Mouse (Mus musculus) intestine, embryonic 14.5 days (tissue): ENCODE data around the gene Smpd2. TPM values are rescaled to one million over a fixed set of nuclear protein-coding genes. Genes with fewer than 3 reads are reported as not detected.
A peak's percentile ranks its signal among the peaks of the same experiment; 100 is the strongest.

Experiments used
- ATAC-seq: fragments of 200-750 bp; cut with Nextera tagmentation; replicated peaks from 2 replicates; pipeline ENCODE4 v1.8.0; 2017; ENCODE audit warnings: low read depth, moderate number of reproducible peaks, moderate TSS enrichment, moderate library complexity; ENCODE audit not compliant: low FRiP score, low TSS enrichment
- DNase-seq: peaks from one replicate; pipeline ENCODE4 v3.0.0-alpha.2; 2018; ENCODE audit warnings: low spot score
- H3K27ac ChIP-seq: fragments of 300-500 bp; sonication (generic); 2 replicates; pipeline ENCODE4 v1.5.1; 2014; ENCODE audit warnings: low read depth, mild to moderate bottlenecking, control low read depth
- H3K27me3 ChIP-seq: fragments of 300-500 bp; sonication (generic); replicated peaks from 2 replicates; pipeline ENCODE4 v1.6.1; 2014; ENCODE audit warnings: low read length, control low read depth; ENCODE audit not compliant: control insufficient read depth, insufficient read depth
- H3K36me3 ChIP-seq: fragments of 300-500 bp; sonication (generic); 2 replicates; pipeline ENCODE4 v1.6.1; 2014; ENCODE audit warnings: low read length, control low read depth; ENCODE audit not compliant: control insufficient read depth, insufficient read depth
- H3K4me1 ChIP-seq: fragments of 300-500 bp; sonication (generic); replicated peaks from 2 replicates; pipeline ENCODE4 v1.6.1; 2014; ENCODE audit warnings: low read length, control low read depth, mixed read lengths; ENCODE audit not compliant: control insufficient read depth, insufficient read depth
- H3K4me2 ChIP-seq: fragments of 300-500 bp; sonication (generic); 2 replicates; pipeline ENCODE4 v1.6.1; 2014; ENCODE audit warnings: low read length
- H3K4me3 ChIP-seq: fragments of 300-500 bp; sonication (generic); 2 replicates; pipeline ENCODE4 v1.5.1; 2014; ENCODE audit warnings: low read depth, low read length, control low read depth, mixed read lengths
- H3K9ac ChIP-seq: fragments of 300-500 bp; sonication (generic); 2 replicates; pipeline ENCODE4 v1.6.1; 2014; ENCODE audit warnings: mild to moderate bottlenecking, low read length
- H3K9me3 ChIP-seq: fragments of 300-500 bp; sonication (generic); 2 replicates; pipeline ENCODE4 v1.6.1; 2016; ENCODE audit warnings: low read length, control low read depth; ENCODE audit not compliant: control insufficient read depth
- WGBS: fragments of 180-500 bp; shearing (Covaris S2); extraction: QIAGEN DNeasy Blood & Tissue Kit; methylation state at CpG from one replicate; pipeline ENCODE4 v1.1.7; 2014; 5-methylcytosine and 5-hydroxymethylcytosine counted together
- polyA plus RNA-seq: library from polyadenylated mRNA; unstranded; fragments of >200 nt; fragmentation: Nextera tagmentation; extraction: Ambion mirVana; gene quantifications from 2 replicates; pipeline ENCODE4 v1.2.1, GENCODE M21; 2014

The Smpd2 gene
- 55.5 and 60.8 TPM in 2 replicates for polyA plus RNA-seq

DNA sequence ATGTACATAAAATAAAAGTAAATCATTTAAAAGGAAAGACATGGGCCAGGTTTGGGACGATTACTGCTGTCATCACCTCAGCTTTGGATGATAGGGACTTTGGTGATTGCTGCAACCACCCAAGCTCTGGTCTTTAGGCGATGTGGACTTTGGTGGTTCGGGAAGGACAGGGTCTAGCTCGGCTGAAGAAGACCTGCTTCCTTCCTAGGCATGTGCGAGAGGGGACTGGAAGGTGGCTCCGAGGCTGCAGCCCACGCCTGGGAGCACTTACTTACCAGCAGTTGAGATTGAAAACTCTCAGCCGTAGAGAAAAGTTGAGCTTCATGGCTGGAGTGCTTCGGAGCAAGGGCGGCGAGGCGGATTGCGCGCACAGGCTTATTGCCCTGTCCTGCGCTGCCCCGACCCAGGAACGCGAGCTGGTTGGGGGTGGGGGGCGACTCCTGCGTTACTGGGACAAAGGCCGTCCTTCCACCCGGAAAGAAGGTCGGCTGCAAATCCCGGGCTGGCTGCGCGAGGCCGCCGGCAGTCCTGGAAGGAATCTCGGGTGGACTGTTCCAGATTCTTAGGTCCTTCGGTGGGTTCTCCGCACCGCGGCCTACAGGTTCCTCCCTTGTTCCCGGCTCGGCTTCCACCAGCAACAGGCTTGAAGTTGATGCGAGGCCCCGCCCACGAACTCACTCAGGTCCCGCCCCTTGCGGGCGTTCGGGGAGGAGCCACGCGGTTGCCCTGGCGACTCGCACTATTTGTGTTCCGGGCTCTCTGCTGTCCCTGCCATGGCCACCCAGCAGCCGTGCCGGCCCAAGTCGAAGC, at the start of gene Smpd2, which contains the start of gene Ppil6:
TSS of gene Smpd2 (minus strand) at position 662 of the 810 bp plus-strand sequence.
TSS of gene Ppil6 (plus strand) at position 732 of the 810 bp plus-strand sequence.
- WGBS, result under 1% methylated on average over 48 of the region's 50 CpGs

DNA sequence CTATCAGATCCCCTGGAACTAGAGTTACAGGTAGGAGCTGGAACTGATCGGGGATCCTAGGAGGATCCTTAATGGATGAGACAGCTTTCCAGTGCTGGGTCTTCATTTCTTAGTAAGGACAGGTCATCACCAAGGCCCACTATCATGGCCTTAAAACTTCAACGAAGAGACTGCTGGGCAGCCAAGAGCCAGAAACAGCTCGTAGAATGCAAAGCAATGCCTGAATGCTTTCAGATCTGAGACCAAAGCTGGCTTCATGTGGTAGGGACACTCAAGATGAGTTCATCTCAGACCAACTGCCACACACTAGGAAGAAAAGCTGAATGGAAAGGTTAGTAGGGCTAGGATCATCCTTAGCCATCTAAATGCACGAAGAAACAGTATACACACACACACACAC, 48.8 kb upstream of the Smpd2 start:
- no peak overlapping the region for H3K4me3 ChIP-seq
- no peak for ATAC-seq
- H3K9me3 ChIP-seq, result no peaks in the 10 kb centered on the region
- no peaks in the 10 kb centered on the region for H3K27me3 ChIP-seq
- DNase-seq, result no peak
- no peaks in the 10 kb centered on the region for H3K4me1 ChIP-seq
- WGBS, result 91% methylated on average over 4 of the region's 4 CpGs
- no peak overlapping the region for H3K27ac ChIP-seq
- no peak overlapping the region for H3K4me2 ChIP-seq
- H3K9ac ChIP-seq, result no peak overlapping the region
- peaks cover 22% of the 10 kb centered on the region for H3K36me3 ChIP-seq

More for the DNA sequence above, at the start of gene Smpd2, which contains the start of gene Ppil6:
- H3K27me3 ChIP-seq, result no peaks in the 10 kb centered on the region
- peaks cover 11% of the 10 kb centered on the region; the same call in 1 of the 2 replicates for H3K4me1 ChIP-seq
- peaks cover 31% of the 10 kb centered on the region for H3K36me3 ChIP-seq
- H3K4me3 ChIP-seq, result peak within 1 kb of the TSS; percentile 68
- H3K9ac ChIP-seq, result peak within 1 kb of the TSS; percentile 75
- peak; percentile 93 for ATAC-seq
- H3K9me3 ChIP-seq, result no peaks in the 10 kb centered on the region
- peak within 1 kb of the TSS; percentile 100 for H3K4me2 ChIP-seq
- DNase-seq, result peak; percentile 98
- H3K27ac ChIP-seq, result peak within 1 kb of the TSS; percentile 70

DNA sequence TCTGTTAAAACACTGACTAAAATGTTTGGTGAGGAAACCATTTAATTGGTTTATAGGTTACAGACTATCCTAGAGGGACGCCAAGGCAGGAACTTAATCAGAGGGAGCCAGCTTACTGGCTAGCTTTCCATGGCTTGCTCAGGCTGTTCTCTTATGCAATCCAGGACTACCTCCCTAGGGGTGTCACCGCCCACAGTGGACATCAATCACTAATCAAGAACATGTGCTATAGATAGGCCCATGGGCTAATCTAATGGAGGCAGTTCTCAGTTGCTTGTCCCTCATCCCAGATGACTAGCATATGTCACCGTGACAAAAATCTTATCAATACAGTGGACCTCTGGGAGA, 47.8 kb upstream of the Smpd2 start:
- no peak overlapping the region for H3K4me3 ChIP-seq
- no peaks in the 10 kb centered on the region for H3K4me1 ChIP-seq
- H3K27ac ChIP-seq, result no peak overlapping the region
- ATAC-seq, result no peak
- 98% methylated on average over 3 of the region's 3 CpGs for WGBS
- no peaks in the 10 kb centered on the region for H3K27me3 ChIP-seq
- no peak for DNase-seq
- no peaks in the 10 kb centered on the region for H3K9me3 ChIP-seq
- peaks cover 31% of the 10 kb centered on the region for H3K36me3 ChIP-seq
- no peak overlapping the region for H3K4me2 ChIP-seq
- H3K9ac ChIP-seq, result no peak overlapping the region

DNA sequence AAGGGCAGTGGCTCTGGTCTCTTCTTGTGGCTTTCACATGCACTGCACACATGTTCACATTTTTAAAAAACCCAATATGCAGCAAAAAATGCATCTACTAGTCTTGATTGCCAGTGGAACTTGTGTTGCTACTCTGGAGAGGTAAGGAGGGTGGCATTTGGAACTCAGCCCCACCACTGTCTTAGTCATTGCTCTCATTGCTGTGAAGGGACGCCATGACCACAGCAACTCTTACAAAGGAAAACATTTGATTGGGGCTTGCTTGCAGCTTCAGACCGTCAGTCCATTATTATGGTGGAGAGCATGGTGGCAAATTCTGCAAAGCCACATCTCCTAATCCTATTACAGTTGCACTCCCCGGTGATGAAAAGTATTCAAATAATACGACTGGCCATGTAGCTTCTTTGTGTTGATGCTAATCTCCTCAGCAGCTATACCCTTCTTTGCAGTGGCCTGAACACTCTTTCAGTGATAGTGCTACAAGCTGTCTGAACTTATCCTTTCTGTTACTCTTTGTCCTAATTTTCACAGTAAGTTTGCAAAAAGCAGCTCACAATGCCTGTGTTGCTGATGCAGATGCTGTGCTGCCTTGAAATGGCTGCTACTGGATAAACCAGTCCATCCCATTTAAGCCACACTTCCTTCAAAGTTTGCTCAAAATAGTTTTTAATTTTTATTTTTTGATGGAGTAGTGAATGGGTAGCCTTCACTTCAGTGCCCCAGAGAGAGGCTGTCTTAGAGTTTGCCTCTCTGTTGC, 47.2 kb upstream of the Smpd2 start:
- ATAC-seq (no peak), DNase-seq (no peak)
- no peak overlapping the region for H3K4me3 ChIP-seq
- H3K4me2 ChIP-seq, result no peak overlapping the region
- WGBS, result 91% methylated on average over 4 of the region's 4 CpGs
- no peak overlapping the region for H3K9ac ChIP-seq
- H3K9me3 ChIP-seq, result no peaks in the 10 kb centered on the region
- no peaks in the 10 kb centered on the region for H3K4me1 ChIP-seq
- H3K36me3 ChIP-seq, result peaks cover 36% of the 10 kb centered on the region
- no peaks in the 10 kb centered on the region for H3K27me3 ChIP-seq
- no peak overlapping the region for H3K27ac ChIP-seq

DNA sequence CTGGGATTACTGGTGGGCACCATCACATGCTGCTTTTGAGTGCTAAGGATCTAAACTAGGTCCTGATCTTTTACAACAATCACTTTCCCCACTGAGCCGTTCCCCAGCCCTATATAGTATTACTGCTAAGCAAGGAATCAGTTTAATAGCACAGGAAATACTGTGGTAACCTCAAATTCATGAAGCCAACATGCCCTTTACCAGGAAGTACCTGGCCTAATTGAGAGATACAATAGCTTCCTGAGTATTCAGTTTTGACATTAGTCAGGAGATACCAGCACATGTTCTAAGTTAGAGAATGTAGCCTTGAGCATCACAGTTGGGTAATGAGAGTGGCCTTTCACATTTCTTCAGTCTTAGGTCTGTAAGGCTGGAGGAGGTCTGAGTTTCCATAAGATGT, 46.5 kb upstream of the Smpd2 start:
- ATAC-seq (no peak), DNase-seq (no peak)
- Histone ChIP-seq H3K9me3 (no peaks in the 10 kb centered on the region), H3K9ac (no peak overlapping the region), H3K4me2 (no peak overlapping the region), H3K27ac (no peak overlapping the region), H3K27me3 (no peaks in the 10 kb centered on the region), H3K4me1 (no peaks in the 10 kb centered on the region), H3K36me3 (peaks cover 36% of the 10 kb centered on the region), H3K4me3 (no peak overlapping the region)
- 86% methylated on average over 1 of the region's 1 CpGs for WGBS

DNA sequence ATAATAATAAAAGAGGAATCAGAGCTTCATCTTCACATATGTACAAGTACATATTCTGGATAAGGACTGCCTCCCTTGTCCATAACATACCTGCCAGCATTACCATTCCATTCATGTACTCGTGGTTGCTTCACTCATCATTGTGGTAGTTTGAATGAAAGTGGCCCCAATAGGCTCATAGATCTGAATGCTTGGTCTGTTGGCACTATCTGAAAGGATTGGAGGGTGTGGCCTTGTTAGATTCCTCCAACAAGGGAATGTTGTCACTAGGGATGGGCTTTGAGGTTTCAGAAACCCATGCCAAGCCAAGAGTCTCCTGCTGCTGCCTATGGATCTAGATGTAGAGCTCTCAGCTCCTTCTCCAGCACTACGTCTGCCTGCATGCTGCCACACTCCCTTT, 45.8 kb upstream of the Smpd2 start:
- no peak for ATAC-seq
- WGBS, result 93% methylated on average over 2 of the region's 2 CpGs
- H3K9me3 ChIP-seq, result no peaks in the 10 kb centered on the region

DNA sequence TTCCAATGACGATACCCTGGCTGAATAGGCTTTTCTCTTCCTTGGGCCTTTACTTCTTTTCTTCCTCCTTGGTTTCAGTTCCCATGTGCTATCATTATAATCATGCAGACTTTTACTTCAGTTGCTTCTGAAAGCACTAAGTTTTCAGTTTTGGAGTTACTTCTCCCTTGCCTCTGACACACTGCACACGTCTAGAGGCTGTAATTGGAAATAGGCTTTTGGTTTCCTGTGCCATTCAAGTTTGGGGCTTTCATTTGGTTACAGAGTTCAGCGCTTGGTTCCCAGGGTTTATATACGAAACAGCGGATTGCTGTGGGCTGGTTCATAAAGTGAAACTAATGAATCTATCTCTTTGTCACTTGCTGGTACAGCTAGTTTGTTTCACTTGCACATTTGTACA, 39.8 kb upstream of the Smpd2 start:
- no peak for DNase-seq
- WGBS, result 86% methylated on average over 5 of the region's 5 CpGs
- H3K27me3 ChIP-seq, result no peaks in the 10 kb centered on the region
- no peak overlapping the region for H3K9ac ChIP-seq
- no peak for ATAC-seq
- no peak overlapping the region for H3K27ac ChIP-seq
- H3K4me1 ChIP-seq, result no peaks in the 10 kb centered on the region
- no peak overlapping the region for H3K4me3 ChIP-seq
- H3K4me2 ChIP-seq, result no peak overlapping the region
- H3K36me3 ChIP-seq, result peaks cover 71% of the 10 kb centered on the region
- H3K9me3 ChIP-seq, result no peaks in the 10 kb centered on the region

More for the DNA sequence above, 45.8 kb upstream of the Smpd2 start:
- DNase-seq, result no peak
- no peak overlapping the region for H3K9ac ChIP-seq
- H3K36me3 ChIP-seq, result peaks cover 42% of the 10 kb centered on the region
- H3K27me3 ChIP-seq, result no peaks in the 10 kb centered on the region
- no peak overlapping the region for H3K4me3 ChIP-seq
- no peaks in the 10 kb centered on the region for H3K4me1 ChIP-seq
- H3K4me2 ChIP-seq, result no peak overlapping the region
- H3K27ac ChIP-seq, result no peak overlapping the region

DNA sequence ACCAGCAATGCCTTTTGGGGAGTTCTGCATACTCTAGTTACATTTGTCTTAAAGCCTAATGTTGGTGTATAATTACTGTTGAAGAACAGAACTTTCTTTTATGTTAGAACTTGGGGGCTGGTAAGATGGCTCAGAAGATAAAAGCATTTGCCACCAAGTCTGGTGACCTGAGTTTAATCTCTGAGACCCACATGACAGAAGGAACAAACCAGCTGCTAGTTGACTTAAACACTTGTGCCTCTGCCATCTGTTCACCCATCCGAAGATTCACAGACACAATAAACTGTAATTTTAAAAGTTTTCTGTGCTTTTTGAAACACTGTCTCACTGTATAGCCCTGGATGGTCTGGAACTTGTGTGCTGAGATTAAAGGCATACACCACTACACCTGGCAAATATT, 35.5 kb upstream of the Smpd2 start:
- no peak overlapping the region for H3K27ac ChIP-seq
- H3K9me3 ChIP-seq, result no peaks in the 10 kb centered on the region
- no peak overlapping the region for H3K9ac ChIP-seq
- WGBS, result 61% methylated on average over 1 of the region's 1 CpGs
- H3K4me1 ChIP-seq, result peaks cover 19% of the 10 kb centered on the region
- H3K27me3 ChIP-seq, result no peaks in the 10 kb centered on the region
- no peak overlapping the region for H3K4me3 ChIP-seq
- no peak for ATAC-seq
- DNase-seq, result no peak
- peaks cover 59% of the 10 kb centered on the region for H3K36me3 ChIP-seq
- H3K4me2 ChIP-seq, result no peak overlapping the region
